Mouse (Mus musculus): ENCODE data around the gene Wipf1.

Gene Wipf1

DNA sequence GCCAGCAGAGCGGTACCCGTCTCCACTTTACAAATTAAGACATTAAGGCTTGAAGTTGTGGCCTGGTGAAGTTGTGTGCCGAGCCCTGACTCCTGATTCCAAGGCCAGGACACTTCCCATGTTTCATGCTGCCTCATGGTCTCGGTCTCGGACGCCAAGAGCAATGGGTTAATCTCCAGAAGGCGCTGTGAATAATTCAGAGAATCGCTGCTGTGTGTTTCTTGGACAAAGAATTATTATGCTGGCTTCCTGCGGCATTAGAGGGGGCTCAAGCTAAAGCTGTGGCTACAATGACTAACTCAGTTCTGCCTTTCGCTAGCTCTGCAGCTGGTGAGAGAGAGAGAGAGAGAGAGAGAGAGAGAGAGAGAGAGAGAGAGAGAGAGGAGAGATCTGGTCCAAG is 85.5 kb downstream of the Wipf1 start:
- DNase-seq (ENCODE audit: inconsistent age in 2 of 2, low spot score in 1 of 2): no peak

DNA sequence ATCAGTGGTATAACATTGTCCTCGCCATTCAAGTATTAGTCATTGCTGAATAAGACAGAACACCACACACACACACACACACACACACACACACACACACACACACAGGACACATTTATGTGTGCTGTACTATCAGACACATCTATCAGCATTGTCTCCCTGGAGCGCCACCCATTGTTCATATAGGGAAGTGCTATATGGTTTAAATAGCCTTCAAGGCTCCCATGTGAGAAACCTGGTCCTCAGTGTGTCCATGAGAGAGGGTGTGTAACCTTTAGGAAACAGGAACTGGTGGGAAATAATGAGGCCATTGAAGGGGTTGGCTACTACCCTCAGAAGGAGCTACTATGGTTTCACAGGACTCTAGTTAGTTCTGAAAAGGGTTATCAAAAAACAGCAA is 87.5 kb downstream of the Wipf1 start:
- no peak for DNase-seq (ENCODE audit: inconsistent age in 2 of 2, low spot score in 1 of 2)

DNA sequence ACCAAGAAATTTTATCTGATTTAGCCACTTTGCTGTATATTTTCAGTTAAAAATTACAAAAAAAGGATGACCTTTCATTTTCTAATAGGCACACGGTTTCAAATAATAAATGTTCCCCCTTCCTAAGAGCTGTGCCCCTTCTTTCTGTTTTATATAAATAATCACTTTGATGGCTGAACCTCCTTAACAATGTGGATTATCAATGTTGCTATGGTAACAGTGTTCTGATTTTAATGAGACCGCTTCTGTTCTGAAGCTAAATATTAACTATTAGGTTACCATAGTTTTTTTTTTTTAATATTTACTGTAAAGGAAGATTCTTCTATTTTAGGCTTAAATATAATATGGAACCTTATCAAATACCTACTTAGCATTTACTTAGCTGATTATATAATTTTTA is 89.2 kb downstream of the Wipf1 start:
- no peak for DNase-seq (ENCODE audit: inconsistent age in 2 of 2, low spot score in 1 of 2)

DNA sequence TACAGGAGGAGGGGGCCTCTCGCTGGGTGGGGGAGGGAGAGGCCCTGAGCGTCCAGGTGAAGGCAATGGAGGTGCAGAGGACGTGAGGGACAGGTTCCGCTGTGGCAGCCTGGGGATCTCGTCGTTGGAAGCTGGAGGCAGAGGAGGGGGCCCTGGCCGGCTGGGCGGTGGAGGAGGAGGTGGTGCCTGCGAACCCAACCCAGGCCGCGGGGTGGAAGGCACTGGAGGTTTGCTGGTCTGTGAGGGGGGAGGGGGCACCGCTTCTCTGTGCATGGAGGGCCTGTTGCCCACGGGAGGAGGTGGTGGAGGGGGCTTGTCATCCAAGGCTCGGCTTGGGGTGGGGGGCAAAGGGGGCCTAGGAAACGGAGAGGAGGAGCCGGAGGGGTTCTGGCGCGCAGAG is 92.6 kb downstream of the Wipf1 start:
- DNase-seq (ENCODE audit: inconsistent age in 2 of 2, low spot score in 1 of 2): no peak

DNA sequence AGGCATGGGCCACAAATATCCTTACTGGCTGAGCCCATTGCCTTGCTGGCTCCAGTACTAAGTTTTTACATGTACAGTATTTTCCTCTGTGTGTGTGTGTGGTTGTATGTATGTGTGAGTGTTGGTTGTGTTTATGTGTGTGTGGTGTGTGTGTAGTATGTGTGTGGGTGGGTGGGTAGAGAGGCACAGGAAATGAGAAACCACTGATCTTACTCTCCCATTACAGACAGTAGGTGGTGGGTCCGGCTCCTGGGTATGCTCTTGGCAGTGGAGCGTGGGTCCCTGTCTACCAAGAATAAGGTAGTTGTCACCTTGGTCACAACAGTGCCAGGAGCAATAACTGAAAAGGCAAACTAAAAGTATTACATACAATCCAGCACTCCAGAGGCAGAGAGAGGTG is 93.7 kb downstream of the Wipf1 start:
- no peak for DNase-seq (ENCODE audit: inconsistent age in 2 of 2, low spot score in 1 of 2)

DNA sequence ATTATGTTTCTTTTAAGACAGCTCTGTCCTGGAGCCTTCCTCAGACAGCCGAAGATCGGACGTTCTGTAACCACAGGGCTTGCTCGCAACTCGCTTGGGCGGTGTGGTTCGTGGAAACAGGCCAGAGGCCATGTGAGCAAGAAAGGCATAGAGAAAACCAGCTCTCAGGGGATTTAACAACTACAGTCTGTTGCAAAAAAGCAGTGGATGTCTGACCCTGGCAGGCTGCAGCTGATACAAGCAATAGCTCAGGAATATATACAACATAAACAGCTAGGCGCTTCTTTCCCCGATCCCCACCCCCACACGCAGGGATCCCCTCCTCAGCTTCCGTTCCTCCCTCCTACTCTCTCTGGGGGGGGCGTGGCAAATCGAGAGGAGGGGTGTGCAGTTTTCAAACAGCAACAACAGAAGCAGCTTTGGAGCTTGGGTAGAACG is 97.6 kb downstream of the Wipf1 start:
- DNase-seq (ENCODE audit: inconsistent age in 2 of 2, low spot score in 1 of 2): no peak

DNA sequence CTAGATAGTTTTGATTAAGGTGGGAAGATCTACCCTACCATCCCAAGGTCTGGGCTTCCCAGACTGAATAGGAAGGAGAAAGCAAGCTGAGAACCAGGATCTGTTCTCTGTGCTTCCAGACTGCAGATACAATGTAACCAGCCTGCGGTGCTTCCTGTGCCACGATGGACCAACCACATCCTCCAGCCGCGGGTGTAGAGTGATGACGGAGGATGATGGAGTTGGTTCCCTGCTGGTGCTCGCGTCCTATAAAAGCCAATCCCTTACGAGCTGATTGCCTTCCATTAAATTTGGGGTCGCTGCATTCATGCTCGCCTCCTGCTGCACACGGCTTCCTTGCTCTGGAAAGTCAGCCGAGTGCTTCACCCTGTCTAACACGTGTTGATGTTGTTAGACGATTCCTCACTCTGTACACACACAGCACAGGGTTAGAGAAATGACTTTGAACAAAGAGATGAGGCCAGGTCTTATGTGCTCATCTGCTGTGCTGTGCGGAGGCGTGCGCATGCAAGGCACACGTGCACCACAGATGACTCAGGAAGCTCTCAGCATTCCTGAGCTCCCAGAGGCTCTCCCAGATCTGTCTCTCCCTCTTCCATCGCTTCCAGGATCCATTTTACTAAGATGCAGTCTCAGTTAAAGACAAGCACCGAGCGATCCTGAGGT is 100.6 kb downstream of the Wipf1 start:
- DNase-seq (ENCODE audit: inconsistent age in 2 of 2, low spot score in 1 of 2): peak; percentile 45 to 51

DNA sequence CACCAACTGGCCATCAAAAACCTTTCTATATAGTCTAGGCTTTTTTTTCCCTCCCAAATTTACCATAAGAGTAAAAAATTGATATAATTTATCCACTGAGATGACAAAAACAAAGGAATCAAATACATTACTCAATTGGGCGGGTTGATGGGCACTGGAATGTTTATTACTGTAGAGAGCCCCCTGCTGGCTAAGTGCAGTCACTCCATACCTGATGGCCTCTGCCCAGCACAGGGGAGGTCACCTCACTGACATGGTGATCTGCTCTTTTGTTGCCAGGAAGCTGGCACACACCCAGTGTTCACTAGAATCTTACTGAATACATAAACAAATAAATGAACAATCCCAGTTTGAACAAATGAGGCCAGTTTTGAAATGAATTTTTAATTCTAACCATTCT is 102.2 kb downstream of the Wipf1 start:
- DNase-seq (ENCODE audit: inconsistent age in 2 of 2, low spot score in 1 of 2): peak; percentile 27 to 74

DNA sequence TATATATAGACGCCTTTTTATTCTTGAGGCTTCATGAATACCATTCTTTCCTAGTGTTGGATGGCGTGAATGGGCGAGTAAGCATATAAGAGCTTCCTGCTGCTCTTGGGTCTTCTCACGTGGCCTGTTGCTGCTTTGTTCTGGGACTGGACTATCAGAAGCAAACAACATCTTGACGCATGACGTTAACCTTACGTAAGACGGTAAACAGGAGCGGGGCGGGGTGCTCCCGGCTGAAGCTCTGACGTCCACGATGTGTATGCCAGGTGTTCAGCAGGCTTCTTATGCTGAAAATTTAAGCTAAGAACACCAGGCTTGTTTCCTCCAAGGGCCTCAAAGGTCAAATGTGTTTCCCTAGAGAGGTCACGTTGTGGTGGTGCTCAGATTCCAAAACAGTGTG is 103.7 kb downstream of the Wipf1 start:
- DNase-seq (ENCODE audit: inconsistent age in 2 of 2, low spot score in 1 of 2): no peak

DNA sequence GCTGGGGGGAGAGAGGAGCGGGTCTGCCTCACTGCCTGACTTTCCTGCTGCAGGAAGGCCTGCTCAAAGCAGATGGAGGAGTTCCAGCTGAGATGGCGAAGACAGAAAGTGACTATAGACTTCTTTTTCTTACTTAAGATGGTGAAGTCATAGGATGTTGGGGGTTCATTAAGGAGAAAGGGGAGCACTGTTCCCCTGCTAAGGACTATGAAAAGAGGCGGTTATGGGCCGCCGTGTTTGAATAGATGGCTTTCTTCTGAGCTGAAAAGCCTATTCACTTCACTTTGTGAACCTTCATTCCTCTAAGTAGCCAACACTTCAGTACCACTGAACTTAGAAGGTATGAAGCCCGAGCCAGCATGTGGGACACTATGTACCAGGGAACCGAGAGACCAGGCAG is 109.8 kb downstream of the Wipf1 start:
- DNase-seq (ENCODE audit: inconsistent age in 2 of 2, low spot score in 1 of 2): no peak

DNA sequence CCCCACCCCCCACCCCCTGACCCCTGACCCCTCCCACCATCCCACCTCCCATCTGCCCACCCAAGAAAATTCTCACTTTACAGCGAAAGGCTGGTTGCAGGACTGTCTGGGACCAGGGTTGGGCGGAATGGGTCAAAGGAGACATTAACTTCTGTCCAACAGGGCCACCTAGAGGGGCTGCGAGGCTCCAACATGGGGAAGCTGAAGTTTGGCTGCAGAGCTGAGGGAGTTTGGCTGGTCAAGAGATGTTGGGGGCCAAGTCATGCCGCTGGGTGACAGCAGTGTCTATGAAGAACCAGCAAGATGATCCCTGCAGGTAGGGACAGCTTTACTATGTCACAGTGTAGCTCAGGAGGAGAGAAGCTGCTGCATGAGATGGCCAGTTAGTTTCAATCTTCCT is 110.2 kb downstream of the Wipf1 start:
- peak; percentile 15 to 58 for DNase-seq (ENCODE audit: inconsistent age in 2 of 2, low spot score in 1 of 2)

DNA sequence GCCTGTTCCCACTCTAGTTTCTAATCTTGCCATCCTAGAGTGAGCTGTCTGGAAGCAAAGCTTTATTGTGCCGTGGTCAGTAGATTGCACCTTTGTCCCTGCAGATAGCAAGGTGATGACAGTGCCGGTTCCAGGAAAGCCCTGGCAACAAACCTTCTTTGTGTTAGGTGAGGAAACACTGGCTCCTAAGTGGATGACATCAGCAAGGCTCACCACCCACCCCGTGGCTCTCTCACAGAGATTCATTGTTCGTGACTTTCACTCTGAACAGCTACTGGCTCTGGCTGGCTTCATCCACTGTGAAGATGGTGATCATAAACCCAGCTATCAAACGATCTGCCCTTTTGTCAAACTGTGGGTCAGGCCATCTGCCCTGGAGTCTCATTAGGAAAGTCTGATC is 113.6 kb downstream of the Wipf1 start:
- DNase-seq (ENCODE audit: inconsistent age in 2 of 2, low spot score in 1 of 2): no peak

DNA sequence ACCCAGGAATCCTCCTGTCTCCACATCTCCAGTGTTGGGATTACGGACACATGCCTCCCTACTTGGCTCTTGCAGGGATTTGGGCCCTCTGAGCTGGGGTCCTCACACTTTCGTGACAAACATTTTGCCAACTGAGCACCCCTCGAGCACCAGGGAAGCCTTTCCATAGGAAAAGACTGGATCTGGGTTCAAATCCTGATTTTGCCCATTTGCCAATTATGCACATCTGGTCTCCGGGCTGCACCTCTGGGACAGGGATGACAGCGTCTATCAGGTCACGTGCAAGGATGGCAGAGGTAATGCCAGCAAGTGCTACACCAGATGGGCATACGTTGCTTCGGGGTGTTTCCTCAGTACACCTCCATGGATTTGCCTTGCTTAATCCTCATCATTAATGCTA is 119.5 kb downstream of the Wipf1 start:
- no peak for DNase-seq (ENCODE audit: inconsistent age in 2 of 2, low spot score in 1 of 2)

DNA sequence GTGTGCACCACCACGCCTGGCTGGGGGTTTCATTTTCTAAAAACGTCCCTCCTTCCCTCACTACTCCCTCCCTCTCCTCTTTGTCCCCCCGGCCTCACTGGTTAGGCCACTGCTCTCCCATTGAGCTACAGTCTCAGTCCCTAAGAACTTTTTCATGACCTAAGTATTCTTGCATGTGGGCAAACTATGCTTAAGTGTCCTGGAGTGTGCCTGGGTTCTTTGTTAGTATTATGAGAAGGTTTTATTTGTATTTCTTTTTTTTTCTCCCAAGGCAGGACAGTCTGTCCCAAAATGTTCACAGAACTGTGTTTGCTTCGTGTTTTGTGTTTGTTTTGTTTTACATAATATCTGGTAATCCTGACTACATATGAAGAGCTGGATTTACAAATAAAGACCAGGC is 121.9 kb downstream of the Wipf1 start:
- no peak for DNase-seq (ENCODE audit: inconsistent age in 2 of 2, low spot score in 1 of 2)

DNA sequence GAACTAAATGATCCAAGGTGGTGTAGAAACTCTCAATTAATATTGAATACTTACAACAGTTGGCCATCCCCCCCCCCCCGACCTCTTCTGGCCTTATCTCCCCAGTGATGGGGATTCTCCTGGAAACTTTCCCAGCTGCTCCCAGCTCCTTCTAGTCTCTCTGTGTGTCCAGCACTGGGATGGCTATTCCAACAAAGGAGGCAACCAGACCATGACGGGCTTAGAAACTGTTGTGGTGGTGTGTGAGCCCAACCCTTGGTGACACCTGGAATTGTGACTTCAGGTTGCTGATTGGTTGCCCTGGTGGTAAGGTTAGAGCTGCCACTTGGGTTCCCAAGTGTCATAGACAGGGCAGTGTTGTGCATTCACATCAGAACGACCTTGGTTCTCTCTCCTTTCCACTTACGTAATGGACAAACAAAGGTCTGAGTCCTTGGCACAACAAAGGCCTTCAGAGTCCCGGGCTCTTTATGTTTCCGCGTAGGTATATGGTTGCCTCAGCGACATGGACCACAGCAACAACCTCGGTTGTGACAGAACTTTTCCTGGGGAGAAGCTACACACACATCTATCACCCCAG is 123.1 kb downstream of the Wipf1 start:
- DNase-seq (ENCODE audit: inconsistent age in 2 of 2, low spot score in 1 of 2): no peak

DNA sequence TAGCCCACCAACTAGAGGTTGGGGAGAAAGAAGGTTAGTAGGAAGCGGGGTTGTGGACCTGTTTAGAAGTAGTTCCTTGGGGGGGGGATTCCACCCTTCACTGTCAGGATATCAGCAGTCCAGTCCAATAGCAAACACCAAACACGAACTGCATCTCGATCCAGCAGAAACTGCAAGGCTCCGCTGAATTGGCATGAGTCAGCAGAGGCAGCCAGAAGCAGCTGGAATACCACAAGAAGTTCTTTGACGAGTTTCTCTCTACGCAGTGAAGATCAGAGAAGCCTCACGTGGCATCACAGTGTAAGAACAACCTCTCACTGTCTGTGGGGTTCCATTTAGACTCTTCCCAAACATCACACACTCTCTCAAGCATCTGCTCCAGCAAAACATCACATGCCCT is 124.6 kb downstream of the Wipf1 start:
- DNase-seq (ENCODE audit: inconsistent age in 2 of 2, low spot score in 1 of 2): no peak

DNA sequence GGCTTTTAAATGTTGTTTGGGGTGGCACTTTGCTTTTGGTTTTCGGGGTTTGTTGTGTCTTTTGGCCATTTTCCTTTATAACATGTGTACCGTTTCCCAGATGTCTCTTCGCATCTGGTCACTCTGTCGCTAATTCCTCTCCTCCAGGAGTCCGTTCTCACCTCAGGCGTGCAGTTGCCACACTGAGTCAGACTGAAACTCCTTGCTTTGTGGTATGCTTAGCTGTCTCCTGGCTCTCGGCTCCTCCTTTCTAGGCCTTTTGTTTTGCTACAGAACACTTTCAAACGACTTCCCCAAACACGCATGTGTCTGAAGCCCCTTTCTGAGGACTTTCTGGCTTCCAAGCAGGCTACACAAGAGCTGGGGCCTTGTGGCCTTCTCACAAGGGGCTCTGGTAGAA is 125.1 kb downstream of the Wipf1 start:
- DNase-seq (ENCODE audit: inconsistent age in 2 of 2, low spot score in 1 of 2): no peak

DNA sequence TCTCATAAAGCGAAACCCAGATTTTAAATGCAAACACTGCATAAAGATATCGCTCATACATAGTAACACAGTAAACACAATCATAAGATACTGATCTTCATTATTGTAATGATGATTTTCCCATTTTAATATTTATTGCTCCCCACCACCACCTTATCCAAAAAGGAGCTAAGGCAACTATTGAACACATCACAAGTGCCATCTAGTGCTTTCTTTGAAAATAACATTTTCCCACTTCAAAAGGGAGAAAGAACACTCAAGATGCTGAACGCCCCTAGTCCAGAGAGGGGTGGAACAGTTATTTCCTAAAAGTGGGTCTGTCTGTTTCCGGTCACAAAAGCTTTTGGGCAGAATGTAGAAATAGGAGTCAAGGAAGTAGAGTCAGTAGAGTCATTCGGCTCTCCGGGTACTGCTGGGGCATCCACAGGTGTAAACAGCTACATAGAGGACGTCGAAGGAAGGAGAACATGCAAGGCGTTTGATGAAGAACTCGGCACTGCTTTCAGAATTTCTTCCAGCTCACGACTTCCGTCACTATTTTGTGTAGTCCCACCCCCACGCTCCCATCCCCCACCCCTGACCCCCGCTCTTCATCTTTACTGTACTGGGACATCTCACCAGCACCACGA is 126.0 kb downstream of the Wipf1 start:
- DNase-seq (ENCODE audit: inconsistent age in 2 of 2, low spot score in 1 of 2): no peak

DNA sequence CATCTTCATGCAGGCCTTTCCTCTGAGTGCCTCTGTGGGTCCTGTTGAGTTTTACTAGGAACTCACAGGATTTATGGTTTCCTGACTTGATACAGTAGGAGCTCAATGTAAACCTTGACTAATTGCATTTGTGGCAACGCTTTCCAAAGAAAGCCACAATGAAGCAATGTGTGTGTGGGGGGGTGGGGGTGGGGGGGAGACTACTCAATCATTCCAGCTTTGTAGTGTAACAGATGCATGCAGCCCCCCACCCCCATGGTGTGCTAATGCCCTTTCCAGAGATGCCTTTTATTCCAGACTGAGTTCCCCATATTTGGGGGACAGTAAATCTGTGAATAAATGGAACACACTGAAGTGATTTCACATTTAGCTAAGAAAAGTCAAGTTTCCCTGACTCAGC is 127.8 kb downstream of the Wipf1 start:
- DNase-seq (ENCODE audit: inconsistent age in 2 of 2, low spot score in 1 of 2): no peak

DNA sequence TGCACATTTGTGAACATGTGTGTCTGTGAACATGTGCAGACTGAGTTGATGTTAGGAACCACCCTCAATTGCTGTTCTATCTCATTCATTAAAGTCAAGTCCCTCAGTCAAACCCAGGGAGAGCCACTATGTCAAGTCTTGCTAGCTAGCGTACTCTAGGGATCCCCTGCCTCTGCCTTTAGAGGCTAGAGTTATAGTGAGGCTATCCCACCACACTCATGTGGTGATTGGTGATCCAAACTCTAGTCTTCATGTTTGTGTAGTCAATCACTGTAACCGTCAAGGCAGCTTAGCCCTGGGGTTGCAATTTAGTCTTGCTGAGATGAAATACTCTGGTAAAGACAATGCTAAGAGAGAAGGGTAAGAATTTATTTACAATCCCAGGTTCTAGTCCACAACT is 132.1 kb downstream of the Wipf1 start:
- no peak for DNase-seq (ENCODE audit: inconsistent age in 2 of 2, low spot score in 1 of 2)

DNA sequence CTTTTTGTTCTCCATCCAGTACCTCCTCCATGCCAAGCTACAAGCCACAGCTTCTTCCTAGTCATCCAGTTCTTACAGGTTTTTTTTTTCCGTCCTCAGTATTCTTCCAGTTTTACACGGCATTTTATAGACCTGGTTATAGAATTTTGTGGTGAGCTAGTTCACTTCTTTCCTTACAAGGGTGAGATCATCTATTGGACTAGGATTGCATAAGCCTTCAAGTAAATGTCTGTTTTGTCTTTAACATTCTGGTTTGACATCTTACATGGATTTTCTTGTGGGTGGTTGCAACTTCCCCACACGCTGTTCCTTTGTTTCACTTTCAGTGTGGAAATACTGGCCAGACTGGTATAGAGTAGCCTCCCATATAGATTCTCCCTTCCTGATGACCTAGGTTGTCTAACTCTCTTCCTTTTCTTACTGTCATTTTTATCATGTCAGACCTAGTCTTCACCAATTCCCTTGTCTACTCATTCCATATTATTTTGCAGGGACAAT is 132.7 kb downstream of the Wipf1 start:
- DNase-seq (ENCODE audit: inconsistent age in 2 of 2, low spot score in 1 of 2): no peak

DNA sequence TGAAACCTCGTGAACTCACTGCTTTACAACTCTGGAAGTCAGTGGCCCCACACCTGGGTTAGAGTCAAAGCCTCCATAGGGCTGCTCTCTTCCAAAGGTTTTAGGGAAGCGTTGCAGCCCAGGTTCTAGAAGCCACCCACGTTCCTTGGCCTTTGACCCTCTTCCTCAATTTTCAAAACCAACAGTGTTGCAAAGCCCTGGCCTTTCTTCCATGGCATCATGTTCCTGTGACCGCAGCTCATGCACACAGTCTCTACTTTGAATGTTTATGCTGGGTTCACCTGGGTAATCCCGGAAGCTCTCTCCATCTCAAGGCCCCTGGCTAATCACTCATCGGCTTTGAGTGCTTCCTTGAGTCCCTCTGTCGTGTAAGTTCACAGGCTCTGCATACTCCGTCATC is 134.0 kb downstream of the Wipf1 start:
- no peak for DNase-seq (ENCODE audit: inconsistent age in 2 of 2, low spot score in 1 of 2)

DNA sequence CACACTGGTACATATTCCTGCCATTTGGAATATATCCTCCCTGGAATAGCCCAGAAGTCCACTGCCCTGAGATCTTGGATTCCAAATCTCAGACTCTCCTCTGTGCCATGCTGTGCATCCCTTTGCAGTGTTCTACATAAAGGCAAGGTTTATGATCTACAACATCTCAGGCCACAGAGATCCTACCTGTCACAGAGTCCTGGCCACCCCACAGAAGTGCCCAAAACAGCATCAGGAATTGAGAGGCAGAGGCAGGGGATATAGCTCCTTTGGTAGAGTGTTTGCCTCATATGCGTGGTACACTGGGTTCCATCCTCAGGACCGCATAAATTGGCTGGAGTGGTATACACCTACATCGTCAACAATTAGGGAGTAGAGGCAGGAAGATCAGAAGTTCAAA is 135.1 kb downstream of the Wipf1 start:
- no peak for DNase-seq (ENCODE audit: inconsistent age in 2 of 2, low spot score in 1 of 2)

All from adrenal gland, adult (tissue).